29 mouse cellular contexts compared by ENCODE assay signal in the genomic region with DNA sequence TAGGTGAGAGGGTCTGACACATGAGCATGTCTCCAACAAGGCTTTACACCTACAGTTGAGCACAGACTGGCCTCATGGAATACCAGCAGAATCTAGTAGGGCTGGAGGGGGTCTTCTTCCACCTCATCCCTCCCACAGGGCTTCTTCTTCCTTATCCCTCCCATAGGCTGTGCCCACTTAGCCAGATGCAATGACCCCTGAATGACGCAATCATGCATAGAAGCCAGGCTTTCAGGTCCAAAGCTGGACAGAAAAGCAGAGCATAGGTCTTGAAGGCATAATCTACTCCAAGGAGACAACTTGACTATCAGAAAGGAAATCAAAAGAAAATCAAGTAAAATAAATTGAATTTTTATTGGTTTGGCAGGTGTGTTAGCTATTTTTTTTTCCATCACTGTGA.
"Had no signal": no experiment of that assay in that cellular context is flagged by ENCODE, and none has a peak within 500 bp of the region (broad histone marks: within the 10 kb centered on the region; RNA-seq: fewer than 3 reads in every experiment).

No protein-coding gene starts in this region.

- H3K4me2 ChIP-seq: limb, embryonic 12.5 days; limb, embryonic 13.5 days; limb, embryonic 15.5 days; liver, embryonic 11.5 days; liver, embryonic 12.5 days; liver, embryonic 13.5 days; liver, embryonic 15.5 days; lung, embryonic 14.5 days; lung, embryonic 15.5 days; midbrain, embryonic 11.5 days; midbrain, embryonic 12.5 days; midbrain, embryonic 13.5 days; midbrain, embryonic 15.5 days had no signal

- H3K27me3 ChIP-seq: liver, embryonic 13.5 days; liver, embryonic 15.5 days; lung, embryonic 15.5 days; megakaryocyte, embryonic 14.5 days; midbrain, embryonic 15.5 days had no signal

- H3K9ac ChIP-seq: limb, embryonic 12.5 days; limb, embryonic 13.5 days; limb, embryonic 15.5 days; liver, embryonic 12.5 days; liver, embryonic 13.5 days; liver, embryonic 14.5 days; liver, embryonic 15.5 days; liver, postnatal 0 days; lung, embryonic 14.5 days; lung, embryonic 15.5 days; midbrain, embryonic 12.5 days; midbrain, embryonic 13.5 days; midbrain, embryonic 15.5 days had no signal

- H3K4me3 ChIP-seq: left cerebral cortex, adult 2 months; limb, embryonic 10.5 days; limb, embryonic 12.5 days; limb, embryonic 13.5 days; limb, embryonic 15.5 days; liver, embryonic 12.5 days; liver, embryonic 13.5 days; liver, embryonic 15.5 days; lung, embryonic 15.5 days; megakaryocyte, embryonic 14.5 days; midbrain, embryonic 12.5 days; midbrain, embryonic 13.5 days; midbrain, embryonic 15.5 days had no signal

- H3K4me1 ChIP-seq: liver, embryonic 12.5 days; liver, embryonic 13.5 days; liver, embryonic 15.5 days; lung, embryonic 15.5 days; megakaryocyte, embryonic 14.5 days had no signal

- ATAC-seq: liver, embryonic 12.5 days; liver, postnatal 0 days; lung, postnatal 0 days; midbrain, embryonic 13.5 days; midbrain, embryonic 15.5 days had no signal

- DNase-seq: left cerebral cortex, postnatal 4 days; liver; liver, embryonic 13.5 days; liver, postnatal 0 days; lung, adult 18-20 months; lung, adult 2 months; lung, embryonic 14.5 days; lung, postnatal 10 days; lung, postnatal 14 days; lung, postnatal 36 days; lung, postnatal 4 days; midbrain, embryonic 14.5 days had no signal

- H3K27ac ChIP-seq: left cerebral cortex, adult 2 months; limb, embryonic 10.5 days; limb, embryonic 12.5 days; limb, embryonic 13.5 days; limb, embryonic 15.5 days; liver, embryonic 12.5 days; liver, embryonic 13.5 days; liver, embryonic 14.5 days; liver, embryonic 15.5 days; lung, embryonic 15.5 days; macrophage; midbrain, embryonic 12.5 days; midbrain, embryonic 13.5 days; midbrain, embryonic 15.5 days had no signal

- H3K36me3 ChIP-seq: limb, embryonic 10.5 days; limb, embryonic 12.5 days; limb, embryonic 13.5 days; limb, embryonic 15.5 days; liver, embryonic 12.5 days; liver, embryonic 13.5 days; liver, embryonic 15.5 days; lung, embryonic 15.5 days; midbrain, embryonic 12.5 days; midbrain, embryonic 13.5 days; midbrain, embryonic 15.5 days had no signal

- H3K9me3 ChIP-seq: limb, embryonic 10.5 days; limb, embryonic 15.5 days; liver, embryonic 12.5 days; liver, embryonic 13.5 days; liver, embryonic 15.5 days; lung, embryonic 15.5 days; midbrain, embryonic 15.5 days had no signal
